Mouse (Mus musculus): ENCODE measurements around the gene Lcmt1.

The Lcmt1 gene

DNA sequence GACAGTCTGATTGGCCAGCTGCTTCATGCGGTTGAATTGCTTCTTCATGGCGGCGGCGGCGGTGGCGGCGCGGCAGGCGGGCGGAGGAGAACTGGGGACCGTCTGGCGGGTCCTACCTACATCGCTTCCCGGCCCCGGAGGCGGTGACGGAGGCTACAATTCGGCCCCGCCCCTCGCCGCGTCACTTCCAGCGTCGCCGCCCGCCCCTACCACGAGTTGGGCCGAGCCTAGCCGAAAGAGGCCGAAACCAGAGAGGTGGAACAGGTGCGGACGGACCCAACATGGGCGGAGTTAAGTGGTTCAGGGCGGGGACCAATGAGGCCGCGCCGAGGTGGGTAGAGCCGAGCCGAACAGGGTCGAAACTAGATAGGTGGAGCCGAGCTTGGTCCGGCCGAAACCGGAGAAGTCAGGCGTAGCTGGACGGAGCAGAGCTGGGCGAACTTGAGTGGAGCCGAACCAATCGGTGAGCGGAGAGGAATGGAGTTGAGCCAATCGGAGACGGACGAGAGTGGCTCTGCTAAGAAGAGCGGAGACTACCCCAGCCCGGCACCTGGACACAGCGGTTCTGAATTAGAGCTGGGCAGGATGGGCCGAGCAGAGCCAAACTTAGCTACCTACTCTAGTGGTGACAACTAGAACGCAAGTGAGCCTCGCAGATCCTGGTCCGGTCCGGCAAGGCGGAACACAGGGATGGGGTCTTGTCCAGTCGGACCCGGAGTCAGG, at the start of gene Lcmt1, which contains the start of gene Arhgap17:
Gene Lcmt1 (plus strand): TSS at position 26 of the 723 bp plus-strand sequence.
Gene Arhgap17 (minus strand): TSS at position 157 of the 723 bp plus-strand sequence.
- peak; percentile 99 for DNase-seq (ENCODE audit: low spot score)

DNA sequence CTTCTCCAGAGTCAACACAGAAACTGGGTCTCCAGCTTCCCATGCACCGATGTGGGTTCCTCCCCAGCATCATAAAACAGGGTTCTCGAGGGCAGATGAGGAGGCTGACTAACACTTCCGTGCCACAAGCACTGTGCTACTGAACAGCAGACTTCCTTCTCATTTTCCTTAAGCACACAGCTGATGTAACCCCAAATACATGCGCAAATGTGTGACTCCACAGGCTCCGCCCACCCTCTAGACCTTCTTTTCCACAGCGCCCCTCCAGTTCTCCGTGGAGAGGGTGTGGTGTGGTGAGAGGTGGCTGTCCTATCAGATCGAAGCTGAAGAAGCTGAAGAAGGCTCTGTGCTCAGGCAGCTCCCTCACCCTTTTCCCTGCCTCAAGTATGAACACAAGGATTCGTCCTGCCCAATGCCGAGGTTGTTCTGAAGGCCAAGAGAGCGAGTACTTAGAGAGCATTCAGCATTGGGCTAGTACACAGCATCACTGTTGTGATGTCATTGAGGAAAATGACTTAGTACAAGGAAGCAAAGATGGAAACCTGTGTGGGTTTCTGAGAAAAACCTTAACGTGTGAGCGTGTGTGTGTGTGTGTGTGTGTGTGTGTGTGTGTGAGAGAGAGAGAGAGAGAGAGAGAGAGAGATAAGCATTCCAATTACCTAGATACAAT, 47.0 kb upstream of the Lcmt1 start:
- no peak for DNase-seq (ENCODE audit: low spot score)

DNA sequence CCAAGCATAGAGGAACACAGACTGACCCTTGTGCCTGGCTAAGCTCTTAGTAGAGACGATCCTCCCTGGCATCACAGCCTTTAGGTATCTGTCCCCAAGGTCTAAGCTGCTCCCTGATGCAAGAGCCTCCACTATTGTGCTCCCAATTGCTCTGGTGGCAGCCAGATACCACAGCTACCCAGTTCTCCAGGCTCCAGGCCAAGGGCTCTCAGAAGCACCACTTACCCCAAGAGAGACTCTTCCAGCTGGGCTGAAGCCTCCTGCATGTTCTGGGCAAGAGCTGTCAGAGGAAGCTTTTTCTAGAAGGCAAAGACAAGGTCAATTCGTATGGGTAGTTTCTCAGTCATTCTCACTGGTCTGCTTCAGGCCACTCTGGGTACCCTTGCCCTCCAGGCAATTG, 46.2 kb upstream of the Lcmt1 start:
- no peak for DNase-seq (ENCODE audit: low spot score)

DNA sequence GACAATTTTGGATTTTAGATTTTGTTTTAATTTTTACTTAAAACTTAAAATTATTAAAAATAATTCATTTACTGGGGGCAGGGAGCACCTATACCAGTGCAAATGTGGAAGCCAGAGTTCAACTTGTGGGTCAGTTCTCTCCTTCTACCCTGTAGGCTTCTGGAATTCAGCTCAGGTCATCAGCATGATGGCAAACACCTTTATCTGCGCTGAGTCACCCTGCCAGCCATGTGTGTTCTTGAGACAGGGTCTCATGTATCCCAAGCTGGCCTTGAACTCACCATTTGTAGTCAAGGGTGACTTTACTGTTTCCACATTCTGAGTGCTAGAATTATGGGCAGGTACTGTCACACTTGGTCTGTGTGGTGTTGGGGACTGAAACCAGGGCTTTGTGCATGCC, 45.5 kb upstream of the Lcmt1 start:
- DNase-seq (ENCODE audit: low spot score): no peak

DNA sequence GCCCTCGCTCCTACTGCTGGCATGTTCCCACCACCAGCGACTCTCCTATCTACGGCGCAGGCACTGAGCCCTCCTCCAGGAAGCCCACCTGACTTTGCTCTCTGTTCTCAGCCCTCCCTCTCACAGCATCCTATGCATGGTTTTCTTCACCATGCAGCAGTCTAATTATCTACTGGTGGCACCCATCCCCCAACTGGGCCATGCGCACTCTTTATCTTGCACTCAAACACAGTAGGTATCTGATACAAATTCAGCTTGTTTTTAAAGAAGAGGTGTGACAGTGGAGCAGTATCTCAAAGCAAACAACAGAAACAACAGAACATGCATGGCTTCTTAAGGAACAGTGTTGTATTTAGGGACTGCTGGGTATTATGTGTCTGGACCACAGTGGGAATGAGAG, 43.5 kb upstream of the Lcmt1 start:
- no peak for DNase-seq (ENCODE audit: low spot score)

DNA sequence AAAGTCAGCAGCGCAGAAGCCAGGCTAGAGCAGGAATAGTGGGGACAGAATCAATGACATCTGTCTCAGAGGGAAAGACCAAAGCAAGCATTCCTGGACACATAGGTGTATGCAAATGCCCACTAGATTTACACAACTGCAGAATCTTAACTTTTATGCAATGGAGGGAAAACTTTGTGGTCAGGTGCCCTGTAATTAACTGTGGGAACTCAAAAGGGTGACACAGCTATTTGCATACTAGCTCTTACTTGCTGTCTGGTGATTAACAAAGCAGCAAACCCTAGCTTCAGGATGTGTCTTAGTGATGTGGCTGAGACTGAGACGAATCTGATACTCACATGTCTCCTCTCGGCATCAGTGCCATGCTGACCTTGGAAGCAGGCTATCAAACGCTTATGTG, 42.7 kb upstream of the Lcmt1 start:
- DNase-seq (ENCODE audit: low spot score): no peak

DNA sequence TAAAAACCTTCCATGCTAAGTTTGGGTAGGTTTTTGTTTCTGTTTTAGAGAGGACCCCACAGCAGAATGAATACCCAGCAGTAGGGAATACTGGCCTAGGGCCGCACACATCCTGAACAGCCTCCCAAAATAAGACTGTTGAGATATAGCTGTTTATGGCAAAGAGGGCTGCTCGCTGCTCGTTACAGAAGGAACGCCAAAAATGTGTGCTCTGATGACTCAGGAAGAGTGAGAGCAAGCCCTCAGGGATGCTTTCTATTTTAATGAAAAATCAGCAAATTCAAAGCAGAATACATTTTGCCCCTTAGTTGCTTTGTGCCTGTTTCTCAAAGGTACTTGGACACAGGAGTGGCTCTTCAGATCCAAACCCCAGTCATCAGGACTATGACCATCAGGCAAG, 41.7 kb upstream of the Lcmt1 start:
- DNase-seq (ENCODE audit: low spot score): no peak

DNA sequence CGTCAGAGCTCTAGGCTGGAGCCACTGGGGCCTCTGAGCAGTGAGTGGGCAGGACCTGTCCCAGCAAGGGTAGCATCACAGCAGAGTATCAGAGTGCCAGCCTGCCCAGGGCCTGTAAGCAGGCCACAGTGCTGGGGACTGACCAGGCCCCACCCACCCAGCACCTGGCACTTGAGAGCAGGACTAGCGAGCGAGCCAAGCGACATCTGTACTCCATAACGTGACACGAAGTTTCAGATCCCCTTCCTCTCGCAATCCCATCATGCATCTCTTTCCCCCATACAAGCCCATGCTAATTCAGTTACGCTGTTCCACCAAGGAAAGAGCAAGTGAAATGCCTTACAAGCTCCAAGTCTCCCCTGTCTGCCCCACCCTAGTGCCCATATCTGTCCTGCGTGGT, 39.1 kb upstream of the Lcmt1 start:
- DNase-seq (ENCODE audit: low spot score): no peak

DNA sequence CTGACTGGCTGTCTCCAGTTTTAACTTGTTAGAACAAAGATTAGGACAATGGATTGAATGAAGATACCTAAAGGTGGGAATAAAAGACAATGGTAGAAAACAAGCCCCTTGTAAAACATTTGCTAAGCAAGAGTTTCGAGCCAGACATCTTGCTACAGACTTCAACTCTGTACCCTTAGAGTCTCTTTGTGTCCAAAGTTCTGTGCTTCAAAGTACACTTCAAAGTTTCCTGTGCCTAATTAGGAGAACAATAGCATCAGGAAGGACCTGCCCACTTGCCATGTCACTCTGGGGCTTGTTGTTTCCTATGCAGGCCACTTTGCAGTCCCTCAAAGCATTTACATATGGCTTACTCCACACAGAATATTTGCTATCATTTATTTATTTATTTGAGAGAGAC, 33.3 kb upstream of the Lcmt1 start:
- no peak for DNase-seq (ENCODE audit: low spot score)

DNA sequence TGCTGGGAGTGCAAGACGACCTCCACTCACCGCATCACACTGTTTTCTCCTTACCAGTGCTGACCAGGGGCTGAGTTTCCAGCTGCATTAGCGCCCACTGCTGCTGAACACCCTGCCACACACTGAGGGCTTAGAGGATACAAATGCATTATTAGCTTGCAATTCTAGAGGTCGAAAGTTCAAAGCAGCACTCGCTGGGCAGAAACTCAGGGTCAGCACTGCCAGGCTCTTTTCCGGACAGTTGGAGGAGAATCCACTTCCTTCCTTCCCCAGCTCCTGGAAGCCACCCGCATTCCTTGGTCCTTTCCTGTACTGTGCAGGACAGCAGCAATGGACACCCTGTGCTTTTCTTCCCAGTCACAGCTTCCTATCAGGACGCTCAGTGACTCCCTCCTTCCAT, 31.2 kb upstream of the Lcmt1 start:
- no peak for DNase-seq (ENCODE audit: low spot score)

DNA sequence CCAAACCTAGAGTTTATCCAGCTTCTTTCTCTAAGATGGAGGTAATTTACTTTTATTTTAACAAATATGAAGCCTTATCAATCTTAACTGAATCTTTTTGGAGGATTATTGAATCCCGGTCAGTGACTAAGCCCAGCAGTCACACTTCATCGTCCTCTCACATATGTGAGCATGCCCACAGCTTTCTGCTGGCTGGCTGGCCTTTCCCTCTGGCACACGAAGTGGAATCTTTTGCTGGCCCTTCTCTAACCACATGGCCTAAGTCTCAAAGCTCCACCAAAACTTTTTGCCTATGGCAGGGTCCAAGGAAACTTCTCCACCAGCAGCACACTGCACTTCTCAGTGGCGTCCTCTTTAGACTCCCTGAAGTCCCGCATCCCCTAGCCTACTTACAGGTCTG, 27.7 kb upstream of the Lcmt1 start:
- DNase-seq (ENCODE audit: low spot score): no peak

DNA sequence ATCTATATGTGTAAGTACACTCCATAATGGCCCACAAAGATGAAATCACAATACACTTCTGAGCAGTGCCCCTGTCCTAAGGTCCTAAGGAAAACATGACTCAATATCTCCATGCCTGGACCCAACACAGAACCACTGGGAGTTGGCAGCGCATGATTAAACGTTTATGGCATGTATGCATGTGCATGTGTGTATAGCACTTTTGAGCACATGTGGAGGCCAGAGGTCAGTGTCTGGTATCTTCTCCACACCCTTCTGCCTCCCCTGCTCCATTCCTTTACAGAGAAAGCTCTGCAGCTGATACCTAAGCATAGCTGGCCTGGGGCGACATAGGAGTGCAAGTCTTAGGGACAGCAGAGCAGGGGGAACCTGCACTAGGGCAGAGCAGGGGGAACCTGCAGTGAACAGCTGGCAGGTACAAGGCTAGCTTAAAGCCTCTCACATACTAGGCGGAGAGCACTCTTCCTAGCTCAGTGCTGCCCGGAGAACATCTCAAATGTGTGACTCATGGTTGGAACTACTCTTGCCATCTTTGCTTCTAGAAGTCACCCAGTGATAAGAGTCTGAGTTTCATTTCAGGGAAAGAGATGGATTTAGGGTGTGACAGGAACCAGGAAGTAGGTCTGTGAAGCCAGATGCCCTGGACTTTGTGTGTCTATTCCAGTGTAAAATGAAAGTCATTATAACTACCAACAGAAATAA, 25.4 kb upstream of the Lcmt1 start:
- no peak for DNase-seq (ENCODE audit: low spot score)

DNA sequence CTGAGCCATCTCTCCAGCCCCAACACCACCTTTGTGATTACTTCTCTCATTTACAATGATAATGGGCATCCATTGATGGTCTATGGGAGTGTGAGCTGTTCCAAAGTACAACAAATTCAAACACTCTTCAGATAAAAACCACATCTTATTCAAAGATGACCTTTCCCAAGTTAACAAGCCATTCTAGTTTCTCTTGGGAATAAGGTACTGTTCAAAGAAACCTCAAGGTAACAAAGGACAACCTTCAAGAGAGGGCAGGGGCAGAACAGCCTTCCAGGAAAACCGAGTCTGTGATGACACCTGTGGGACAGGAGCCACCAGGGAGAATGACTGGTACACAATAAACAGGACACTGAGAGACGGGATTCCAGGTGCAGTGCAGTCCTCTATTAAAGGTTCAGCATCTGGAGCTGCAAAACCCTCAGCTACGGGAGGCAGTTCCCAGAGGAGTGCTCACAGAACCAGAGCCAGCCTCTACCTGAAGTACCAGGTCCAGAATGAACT, 24.5 kb upstream of the Lcmt1 start:
- no peak for DNase-seq (ENCODE audit: low spot score)

DNA sequence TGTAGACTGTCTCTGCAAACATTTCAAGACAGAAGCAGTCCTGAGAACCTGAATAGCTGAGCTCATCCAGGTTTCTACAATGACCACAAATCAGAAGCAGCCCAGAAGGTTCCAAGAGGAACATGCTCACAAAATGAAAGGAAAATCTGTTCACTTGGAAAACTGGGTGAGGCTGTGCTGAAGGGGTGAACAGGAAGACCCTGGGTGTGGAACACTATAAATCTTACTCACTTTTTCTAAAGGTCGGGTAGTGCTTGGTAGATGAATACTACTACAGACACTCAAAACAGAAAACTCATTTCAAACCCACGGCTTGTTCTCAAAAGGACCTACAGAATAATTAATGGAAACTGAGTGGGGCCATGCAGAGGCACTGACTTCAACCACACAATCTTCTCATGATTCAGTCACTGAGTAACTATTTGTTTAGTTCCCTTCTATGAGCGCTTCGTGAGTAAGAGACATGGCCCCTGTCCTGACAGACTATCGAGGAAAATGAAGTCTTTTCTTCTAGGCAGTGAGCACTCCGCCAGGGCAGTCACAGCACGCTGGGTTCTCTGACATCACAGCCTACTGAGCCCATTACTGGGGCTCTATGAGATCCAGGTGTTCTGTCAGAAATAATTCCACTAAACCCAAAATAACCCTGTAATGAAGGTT, 22.8 kb upstream of the Lcmt1 start:
- no peak for DNase-seq (ENCODE audit: low spot score)

DNA sequence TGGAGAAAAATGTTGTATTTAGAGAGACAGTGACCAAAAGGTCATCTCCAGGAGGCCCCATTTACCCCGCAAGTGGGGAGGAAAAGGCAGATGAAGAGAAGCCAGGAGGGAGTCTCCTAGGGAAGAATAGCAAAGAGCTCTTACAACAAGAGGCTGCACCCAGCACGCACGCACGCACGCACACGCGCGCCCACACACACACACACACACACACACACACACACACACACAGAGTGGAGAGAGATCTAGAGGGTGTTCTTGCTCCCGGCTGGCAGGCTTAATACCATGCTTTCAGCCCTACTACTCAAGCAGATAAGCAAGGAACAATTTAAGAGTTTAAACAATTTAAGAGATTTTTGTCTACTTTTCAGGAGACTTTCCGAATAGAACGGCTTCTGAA, 19.8 kb upstream of the Lcmt1 start:
- DNase-seq (ENCODE audit: low spot score): no peak

DNA sequence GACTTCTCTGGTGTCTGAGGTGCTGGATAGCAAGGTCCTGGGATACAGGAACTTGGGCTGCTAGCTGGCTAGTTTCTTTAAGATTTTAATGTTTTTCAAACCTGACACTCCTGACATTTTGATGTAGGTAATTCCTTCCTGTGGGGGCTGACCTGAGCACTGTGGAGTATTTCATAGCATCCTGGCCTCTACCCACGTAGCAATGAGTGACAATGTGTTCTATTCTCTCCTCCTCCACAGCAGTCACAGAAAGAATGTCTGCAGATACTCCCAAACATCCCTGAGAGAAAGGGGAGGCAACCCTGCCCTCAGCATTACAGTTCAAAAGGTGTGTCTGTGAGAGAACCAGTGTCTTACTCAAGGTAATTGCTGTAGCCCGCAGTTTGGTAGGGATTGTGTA, 19.3 kb upstream of the Lcmt1 start:
- DNase-seq (ENCODE audit: low spot score): no peak

DNA sequence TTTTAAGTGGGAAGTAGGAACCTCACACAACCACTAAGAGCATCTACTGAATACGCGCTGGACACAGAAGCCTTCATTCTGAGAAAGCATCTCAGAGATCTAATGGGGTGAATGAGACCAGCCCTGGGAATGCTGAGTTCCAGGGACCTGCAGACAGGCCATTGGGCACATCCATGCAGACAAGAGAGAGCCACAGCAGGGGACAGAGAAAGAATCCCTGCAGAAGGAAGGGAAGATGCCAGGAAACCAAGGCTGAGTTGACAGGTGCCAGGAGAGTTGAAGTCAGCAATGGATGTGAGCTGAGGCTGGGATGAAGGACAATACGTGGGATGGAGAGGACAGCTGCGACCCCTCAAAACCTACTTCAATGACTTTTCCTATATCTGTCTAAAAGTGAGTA, 16.5 kb upstream of the Lcmt1 start:
- DNase-seq (ENCODE audit: low spot score): no peak

DNA sequence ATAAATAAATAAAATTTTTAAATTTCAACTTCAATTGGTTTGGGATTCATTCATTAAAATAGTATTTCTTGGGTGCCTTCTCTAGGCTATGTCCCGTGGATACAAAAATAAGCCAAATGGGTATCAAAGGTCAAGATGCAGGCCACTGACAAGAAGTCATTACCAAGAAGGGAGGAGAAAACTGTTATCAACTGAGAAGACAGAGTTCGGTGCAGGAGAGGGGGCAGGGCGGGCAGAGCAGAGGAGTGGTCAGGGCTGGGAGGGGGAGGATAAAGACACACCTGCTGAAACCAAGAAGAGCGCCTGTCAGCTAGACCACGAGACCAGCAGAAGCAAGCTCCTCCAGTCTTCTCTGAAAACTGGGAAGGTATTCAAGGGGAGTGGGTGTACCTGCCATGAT, 15.7 kb upstream of the Lcmt1 start:
- no peak for DNase-seq (ENCODE audit: low spot score)

DNA sequence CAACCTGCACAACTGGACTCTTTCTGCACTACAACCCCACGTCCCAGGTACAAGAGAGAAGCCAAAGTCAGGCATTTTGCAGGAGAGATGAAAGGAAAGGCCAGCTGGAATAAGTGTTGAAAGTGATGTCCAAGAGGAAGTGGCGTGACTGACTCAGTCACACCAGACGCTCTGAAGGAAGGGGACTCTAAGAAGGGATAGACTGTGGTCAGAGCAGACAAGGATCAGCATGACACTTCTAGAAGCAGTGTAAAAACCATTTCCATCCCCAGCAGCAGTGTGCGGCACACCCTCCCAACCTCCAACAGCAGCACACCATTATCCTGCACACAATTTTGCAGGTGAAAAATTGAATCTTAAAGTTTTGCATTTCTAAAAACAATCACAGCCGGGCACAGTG, 15.2 kb upstream of the Lcmt1 start:
- no peak for DNase-seq (ENCODE audit: low spot score)

DNA sequence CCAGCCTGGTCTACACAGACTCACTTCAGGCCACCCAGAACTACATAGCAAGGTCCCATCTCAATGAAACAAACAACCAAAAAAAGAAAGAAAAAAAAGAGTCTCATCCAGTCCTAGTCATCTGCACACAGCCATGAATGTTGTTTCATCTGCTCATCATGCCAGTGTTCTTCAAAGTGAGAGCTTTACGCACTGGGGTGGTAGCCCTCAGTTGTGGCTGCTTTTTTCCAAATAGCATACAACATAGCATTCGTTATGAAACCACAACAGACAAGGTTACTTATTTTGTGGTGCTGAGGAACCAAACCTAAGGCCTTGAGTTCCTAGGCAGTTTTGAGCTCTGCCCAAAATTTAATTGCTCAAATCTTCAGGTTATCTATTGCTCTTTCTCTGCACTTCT, 14.7 kb upstream of the Lcmt1 start:
- no peak for DNase-seq (ENCODE audit: low spot score)

DNA sequence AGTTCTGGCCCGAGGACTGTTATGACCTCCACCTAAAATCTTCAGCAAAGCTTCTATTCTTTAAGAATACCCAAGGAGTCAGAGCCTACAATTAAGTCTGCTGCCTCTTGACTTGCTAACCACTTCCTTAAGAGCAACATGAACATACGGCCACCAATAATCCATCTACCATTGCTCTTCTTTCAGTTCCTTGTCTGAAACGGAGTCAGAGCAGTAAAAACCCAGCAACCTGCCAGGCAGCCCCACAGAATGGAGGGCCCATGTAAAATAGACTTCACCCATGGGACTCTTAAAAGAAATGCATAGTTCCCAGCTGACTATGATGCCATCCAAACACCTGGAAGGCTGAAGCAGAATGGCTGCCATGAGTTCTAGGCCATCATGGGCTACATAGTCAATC, 13.4 kb upstream of the Lcmt1 start:
- no peak for DNase-seq (ENCODE audit: low spot score)

DNA sequence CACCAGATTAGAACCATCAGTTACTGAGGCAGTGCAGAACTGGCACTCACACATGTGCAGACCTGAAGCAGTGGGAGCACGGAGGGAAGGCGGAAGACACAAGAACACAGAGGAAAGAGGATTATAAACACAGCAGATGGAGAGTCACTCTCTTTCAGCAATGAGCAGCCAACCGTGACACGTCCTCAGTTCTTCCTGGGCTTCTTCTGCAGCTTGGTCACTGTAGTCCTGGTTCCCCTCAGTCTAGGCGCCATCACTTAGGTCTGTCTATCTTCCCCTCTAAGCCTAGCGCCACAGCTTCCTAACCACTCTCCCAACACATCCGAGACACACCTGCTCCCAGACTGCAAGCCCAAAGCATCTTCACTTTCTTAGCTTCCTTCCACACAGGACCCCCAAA, 10.5 kb upstream of the Lcmt1 start:
- DNase-seq (ENCODE audit: low spot score): no peak

DNA sequence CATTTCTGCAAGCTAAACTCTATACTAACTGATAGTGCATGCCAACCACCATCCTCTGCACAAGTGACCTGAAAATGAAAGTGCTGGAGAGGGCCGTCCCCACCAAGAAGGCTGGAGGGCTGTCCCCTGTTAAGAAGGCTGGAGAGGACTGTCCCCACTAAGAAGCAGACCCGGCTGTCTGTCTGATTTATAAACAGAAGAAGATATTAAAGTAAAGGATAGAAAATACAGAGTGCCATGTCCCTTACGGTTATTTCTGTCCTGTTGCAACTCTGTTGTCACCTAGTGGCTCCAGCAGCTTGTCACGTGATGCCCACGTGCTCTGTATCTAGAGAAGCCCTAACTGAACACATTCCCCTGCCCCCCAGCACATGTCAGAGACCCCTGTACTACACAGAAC, 9.4 kb upstream of the Lcmt1 start:
- no peak for DNase-seq (ENCODE audit: low spot score)

Measured in testis, postnatal 10 days (tissue).